Mouse (Mus musculus) neural tube, embryonic 14.5 days (tissue): ENCODE measurements around the gene Junb. TPM values are rescaled to one million over a fixed set of nuclear protein-coding genes. Genes with fewer than 3 reads are reported as not detected.

Source experiments
- ATAC-seq: fragments of 200-750 bp; cut with Nextera tagmentation; 2 replicates; pipeline ENCODE4 v1.8.0; 2017; ENCODE audit warnings: low read depth, mild to moderate bottlenecking, moderate TSS enrichment, moderate library complexity
- H3K27ac ChIP-seq: fragments of 300-500 bp; sonication (generic); 2 replicates; pipeline ENCODE4 v1.5.1; 2014; ENCODE audit warnings: low read depth, mild to moderate bottlenecking, control low read depth, low read length, moderate library complexity, mixed read lengths
- H3K27me3 ChIP-seq: fragments of 300-500 bp; sonication (generic); 2 replicates; pipeline ENCODE4 v1.6.1; 2014; ENCODE audit warnings: low read length; ENCODE audit not compliant: control insufficient read depth, insufficient read depth
- H3K36me3 ChIP-seq: fragments of 300-500 bp; sonication (generic); 2 replicates; pipeline ENCODE4 v1.6.1; 2014; ENCODE audit warnings: low read length, mixed read lengths; ENCODE audit not compliant: control insufficient read depth, insufficient read depth
- H3K4me1 ChIP-seq: fragments of 300-500 bp; sonication (generic); 2 replicates; pipeline ENCODE4 v1.6.1; 2014; ENCODE audit warnings: low read length; ENCODE audit not compliant: control insufficient read depth, insufficient read depth
- H3K4me2 ChIP-seq: fragments of 300-500 bp; sonication (generic); 2 replicates; pipeline ENCODE4 v1.6.1; 2014; ENCODE audit warnings: mild to moderate bottlenecking, low read depth, low read length, control low read depth
- H3K4me3 ChIP-seq: fragments of 300-500 bp; sonication (generic); 2 replicates; pipeline ENCODE4 v1.5.1; 2014; ENCODE audit warnings: low read depth, low read length, control low read depth, mixed read lengths
- H3K9ac ChIP-seq: fragments of 300-500 bp; sonication (generic); replicated peaks from 2 replicates; pipeline ENCODE4 v1.6.1; 2014; ENCODE audit warnings: low read depth, mild to moderate bottlenecking, control low read depth, low read length, mixed read lengths
- H3K9me3 ChIP-seq: fragments of 300-500 bp; sonication (generic); 2 replicates; pipeline ENCODE4 v1.6.1; 2016; ENCODE audit warnings: low read length; ENCODE audit not compliant: control insufficient read depth
- WGBS: fragments of 180-500 bp; shearing (Covaris S2); extraction: QIAGEN DNeasy Blood & Tissue Kit; methylation state at CpG from one replicate; pipeline ENCODE4 v1.1.7; 2014; 5-methylcytosine and 5-hydroxymethylcytosine counted together
- polyA plus RNA-seq: library from polyadenylated mRNA; unstranded; fragments of >200 nt; fragmentation: Nextera tagmentation; extraction: Ambion mirVana; gene quantifications from 2 replicates; pipeline ENCODE4 v1.2.1, GENCODE M21; 2014

The Junb gene
- polyA plus RNA-seq, 1 experiment from 2014 or later, result 5.4 TPM

DNA sequence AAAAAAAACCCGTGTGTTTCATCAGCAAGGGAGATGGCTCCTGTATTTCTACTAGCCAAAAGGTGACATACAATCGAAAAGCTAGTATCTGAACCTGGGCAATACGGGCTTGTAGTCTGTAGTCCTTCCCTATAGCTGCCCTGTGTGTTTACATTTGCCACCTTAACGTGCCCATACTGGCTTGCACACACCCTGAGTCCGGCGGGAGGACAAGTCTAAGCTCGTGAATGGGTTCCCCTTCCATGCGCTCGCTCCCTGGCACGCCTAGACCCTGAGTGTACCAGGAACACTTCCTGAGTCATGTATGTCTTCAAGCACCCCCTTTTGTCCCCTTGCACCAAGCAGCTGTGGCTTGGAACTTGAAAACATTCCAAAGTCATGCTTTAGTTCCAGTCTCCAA, 38.2 kb upstream of the Junb start:
- Histone ChIP-seq H3K36me3 (peaks cover 32% of the 10 kb centered on the region), H3K9ac (no peak overlapping the region), H3K4me2 (no peak overlapping the region), H3K4me3 (no peak overlapping the region), H3K9me3 (no peaks in the 10 kb centered on the region), H3K27ac (no peak overlapping the region), H3K27me3 (peaks cover 4% of the 10 kb centered on the region; the same call in 1 of the 2 replicates), H3K4me1 (no peaks in the 10 kb centered on the region)
- 74% methylated on average over 10 of the region's 10 CpGs for WGBS
- ATAC-seq, result no peak

DNA sequence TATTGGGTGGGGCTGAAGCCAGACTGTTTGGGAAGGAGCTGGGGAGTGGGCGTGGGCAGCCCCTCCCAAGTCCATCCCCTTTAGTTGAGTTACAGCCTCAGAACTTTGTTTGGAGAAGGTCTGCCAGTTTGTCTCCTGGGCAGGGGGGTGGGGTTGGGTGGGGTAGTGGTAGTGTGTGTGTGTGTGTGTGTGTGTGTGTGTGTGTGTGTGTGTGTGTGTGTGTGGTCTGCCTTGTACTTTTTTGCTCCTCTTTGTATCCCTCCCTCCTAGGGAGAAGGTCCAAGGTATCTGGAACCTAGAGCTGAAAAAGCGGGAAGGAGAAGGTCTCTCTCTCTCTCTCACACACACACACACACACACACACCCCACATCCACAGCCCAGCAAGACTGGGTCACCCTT, 35.9 kb upstream of the Junb start, which contains the start of gene Best2:
TSS of gene Best2 (minus strand) at position 101 of the 400 bp plus-strand sequence.
- Histone ChIP-seq H3K27me3 (peaks cover 8% of the 10 kb centered on the region; the same call in 1 of the 2 replicates), H3K4me2 (peak within 1 kb of the TSS; percentile 54), H3K9ac (peak within 1 kb of the TSS; percentile 50), H3K4me1 (no peaks in the 10 kb centered on the region), H3K36me3 (peaks cover 23% of the 10 kb centered on the region), H3K27ac (no peak within 1 kb of the TSS), H3K4me3 (peak within 1 kb of the TSS; percentile 30), H3K9me3 (no peaks in the 10 kb centered on the region)
- WGBS, result 51% methylated on average over 2 of the region's 2 CpGs
- no peak for ATAC-seq

DNA sequence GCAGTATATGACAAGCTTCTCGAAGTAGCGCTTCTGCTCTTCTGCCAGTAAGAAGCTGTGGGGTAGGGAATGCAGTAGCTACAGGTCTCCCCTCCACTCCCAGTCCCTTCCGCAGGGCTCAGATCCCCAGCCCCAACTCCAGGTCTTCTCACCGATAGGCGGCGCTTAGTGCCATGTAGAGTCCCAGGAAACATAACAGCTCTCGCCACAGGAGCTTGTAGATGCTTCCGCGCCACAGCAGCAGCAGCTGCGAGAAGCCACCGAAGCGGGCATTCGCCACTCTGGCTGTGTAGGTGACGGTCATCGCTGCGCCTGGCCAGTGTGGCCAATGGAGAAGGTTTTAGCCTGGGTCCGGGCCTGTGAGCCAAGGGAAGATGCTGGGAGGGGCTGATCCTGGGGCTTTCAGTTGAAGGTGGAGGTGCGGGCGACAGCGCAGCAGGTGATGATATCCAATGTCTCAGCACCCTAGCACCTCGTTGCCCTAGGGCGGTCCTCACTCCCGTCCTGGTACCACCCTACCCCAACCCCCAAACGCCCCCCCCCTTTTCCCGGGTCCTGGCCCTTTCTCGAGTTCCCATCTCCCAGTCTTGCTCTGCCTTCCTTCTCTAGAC, 34.8 kb upstream of the Junb start:
- peak overlapping the region; percentile 30 for H3K4me3 ChIP-seq
- peaks cover 8% of the 10 kb centered on the region; the same call in 1 of the 2 replicates for H3K27me3 ChIP-seq
- peaks cover 12% of the 10 kb centered on the region; the same call in 1 of the 2 replicates for H3K36me3 ChIP-seq
- H3K4me1 ChIP-seq, result no peaks in the 10 kb centered on the region
- WGBS, result 5% methylated on average over 25 of the region's 26 CpGs
- ATAC-seq, result peak; percentile 80
- no peak overlapping the region for H3K27ac ChIP-seq
- peak overlapping the region; percentile 54 for H3K4me2 ChIP-seq
- H3K9ac ChIP-seq, result peak overlapping the region; percentile 50
- H3K9me3 ChIP-seq, result no peaks in the 10 kb centered on the region

DNA sequence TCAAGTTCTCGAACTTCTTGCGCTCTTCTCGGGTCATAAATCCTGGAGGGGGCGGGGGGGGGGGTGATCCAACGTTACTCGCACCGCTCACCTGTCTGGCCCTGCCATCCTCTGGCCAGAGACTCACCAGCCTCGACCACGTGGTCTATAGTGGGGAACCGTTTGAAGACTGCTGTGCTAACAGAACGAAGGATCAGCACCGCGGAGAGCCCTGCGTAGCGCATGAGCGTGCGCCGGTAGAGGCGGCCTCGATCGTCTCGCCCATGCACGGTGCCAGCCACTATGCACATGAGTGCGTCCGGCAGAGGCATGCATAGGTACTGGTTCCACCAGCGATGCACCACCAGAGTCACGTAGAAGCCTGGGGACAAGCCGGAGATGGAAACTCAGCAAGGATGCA, 32.7 kb upstream of the Junb start:
- Histone ChIP-seq H3K9ac (no peak overlapping the region), H3K4me1 (no peaks in the 10 kb centered on the region), H3K9me3 (no peaks in the 10 kb centered on the region), H3K27me3 (peaks cover 8% of the 10 kb centered on the region; the same call in 1 of the 2 replicates), H3K27ac (no peak overlapping the region), H3K4me3 (no peak overlapping the region), H3K36me3 (no peaks in the 10 kb centered on the region), H3K4me2 (no peak overlapping the region)
- WGBS, result 18% methylated on average over 28 of the region's 28 CpGs
- no peak for ATAC-seq

DNA sequence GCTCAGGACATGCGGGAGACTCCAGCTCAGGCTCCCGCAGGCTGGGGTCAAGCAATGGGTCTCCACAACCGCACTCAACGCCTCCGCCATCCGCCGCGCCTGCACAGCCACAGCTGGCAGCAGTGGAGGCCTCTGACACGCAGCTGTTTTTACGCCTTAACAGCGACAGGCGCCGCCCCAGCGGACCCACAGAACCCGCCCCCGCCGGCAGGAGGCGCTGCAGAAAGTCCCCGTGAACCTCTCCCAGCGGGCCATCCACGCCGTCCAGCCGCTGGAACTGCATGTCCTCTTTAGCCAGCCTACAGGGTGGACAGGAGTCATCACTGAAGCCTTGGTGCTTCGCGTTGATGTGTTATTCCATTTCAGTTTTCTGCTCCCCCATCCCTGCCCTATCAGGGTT, 29.2 kb upstream of the Junb start:
- Histone ChIP-seq H3K4me3 (no peak overlapping the region), H3K4me1 (no peaks in the 10 kb centered on the region), H3K27ac (no peak overlapping the region), H3K9ac (no peak overlapping the region), H3K36me3 (0 out of 2 replicates have a peak, but pooled peaks cover 2% of the 10 kb centered on the region), H3K4me2 (no peak overlapping the region), H3K27me3 (peaks cover 4% of the 10 kb centered on the region; the same call in 1 of the 2 replicates), H3K9me3 (no peaks in the 10 kb centered on the region)
- 11% methylated on average over 25 of the region's 25 CpGs for WGBS
- no peak for ATAC-seq

DNA sequence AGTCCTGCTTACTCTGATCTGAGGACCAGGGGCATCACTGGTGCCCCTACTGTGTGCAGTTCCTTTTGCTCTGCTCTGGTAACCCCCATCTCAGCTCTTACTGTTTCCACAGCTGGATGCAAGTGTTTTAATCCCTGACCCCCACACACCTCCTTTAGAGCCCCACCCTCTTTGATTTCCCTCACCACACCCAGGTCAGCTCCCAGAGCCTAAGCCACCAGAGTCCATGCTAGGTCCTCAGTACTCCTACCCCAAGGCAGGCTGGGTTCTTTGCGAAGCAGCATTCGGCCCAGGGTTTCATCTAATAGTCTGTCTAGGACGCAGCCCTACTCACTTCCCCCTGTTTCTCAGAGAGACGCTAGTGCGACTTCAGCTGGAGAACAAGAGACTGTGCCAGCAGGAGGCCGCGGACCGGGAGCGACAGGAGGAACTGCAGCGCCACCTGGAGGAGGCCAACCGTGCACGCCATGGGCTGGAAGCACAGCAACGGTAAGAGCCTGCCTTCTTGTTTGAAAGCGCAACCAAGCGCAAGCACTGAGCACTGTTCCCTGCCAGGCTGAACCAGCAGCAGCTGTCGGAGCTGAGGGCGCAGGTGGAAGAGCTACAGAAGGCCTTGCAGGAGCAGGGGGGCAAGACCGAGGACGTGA, 19.3 kb upstream of the Junb start:
- H3K36me3 ChIP-seq, result 0 out of 2 replicates have a peak, but pooled peaks cover 3% of the 10 kb centered on the region
- H3K4me1 ChIP-seq, result no peaks in the 10 kb centered on the region
- H3K9ac ChIP-seq, result no peak overlapping the region
- peak overlapping the region; percentile 17; the same call in 1 of the 2 replicates for H3K4me2 ChIP-seq
- H3K27ac ChIP-seq, result no peak overlapping the region
- peak; percentile 82 for ATAC-seq
- H3K9me3 ChIP-seq, result no peaks in the 10 kb centered on the region
- H3K27me3 ChIP-seq, result no peaks in the 10 kb centered on the region
- no peak overlapping the region for H3K4me3 ChIP-seq
- WGBS, result 2% methylated on average over 19 of the region's 19 CpGs

DNA sequence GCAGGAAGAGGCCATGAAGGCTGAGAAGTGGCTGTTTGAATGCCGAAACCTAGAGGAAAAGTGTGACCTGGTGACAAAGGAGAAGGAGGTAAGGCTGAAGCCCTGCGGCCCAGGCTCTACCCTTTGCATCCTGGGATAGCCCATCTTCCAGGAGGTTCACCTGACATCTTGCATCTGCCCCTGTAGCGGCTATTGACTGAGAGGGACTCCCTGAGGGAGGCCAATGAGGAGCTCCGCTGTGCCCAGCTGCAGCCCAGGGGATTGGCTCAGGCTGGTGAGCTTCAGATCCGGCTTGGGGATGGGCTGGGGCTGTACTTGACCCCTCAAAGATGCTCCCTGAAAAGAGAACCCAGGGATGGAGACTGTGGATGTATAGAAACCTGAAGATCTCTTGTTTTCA, 18.5 kb upstream of the Junb start:
- no peak for ATAC-seq
- 78% methylated on average over 5 of the region's 5 CpGs for WGBS
- H3K27me3 ChIP-seq, result no peaks in the 10 kb centered on the region
- H3K36me3 ChIP-seq, result no peaks in the 10 kb centered on the region
- H3K9ac ChIP-seq, result no peak overlapping the region
- no peak overlapping the region for H3K4me2 ChIP-seq
- H3K4me3 ChIP-seq, result no peak overlapping the region
- no peaks in the 10 kb centered on the region for H3K9me3 ChIP-seq
- no peaks in the 10 kb centered on the region for H3K4me1 ChIP-seq
- H3K27ac ChIP-seq, result no peak overlapping the region

DNA sequence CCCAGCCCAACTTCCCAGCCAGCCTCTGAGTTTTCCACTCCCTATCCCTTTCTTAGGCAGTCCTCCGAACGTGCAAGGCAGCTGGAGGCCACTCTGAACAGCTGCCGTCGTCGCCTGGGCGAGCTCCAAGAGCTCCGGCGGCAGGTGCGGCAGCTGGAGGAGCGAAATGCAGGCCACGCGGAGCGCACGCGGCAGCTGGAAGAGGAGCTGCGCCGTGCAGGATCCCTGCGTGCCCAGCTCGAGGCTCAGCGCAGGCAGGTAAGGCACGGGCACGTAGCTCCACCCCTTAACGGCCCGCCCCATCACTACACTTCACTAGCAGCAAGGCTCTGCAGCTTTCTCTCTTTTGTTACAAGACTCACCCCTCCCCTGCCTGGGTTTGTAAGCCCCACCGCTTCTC, 17.2 kb upstream of the Junb start:
- Histone ChIP-seq H3K4me3 (no peak overlapping the region), H3K9me3 (no peaks in the 10 kb centered on the region), H3K4me2 (no peak overlapping the region), H3K27me3 (no peaks in the 10 kb centered on the region), H3K4me1 (0 out of 2 replicates have a peak, but pooled peaks cover 3% of the 10 kb centered on the region), H3K27ac (no peak overlapping the region), H3K36me3 (no peaks in the 10 kb centered on the region), H3K9ac (no peak overlapping the region)
- ATAC-seq, result no peak
- WGBS, result 20% methylated on average over 25 of the region's 25 CpGs

DNA sequence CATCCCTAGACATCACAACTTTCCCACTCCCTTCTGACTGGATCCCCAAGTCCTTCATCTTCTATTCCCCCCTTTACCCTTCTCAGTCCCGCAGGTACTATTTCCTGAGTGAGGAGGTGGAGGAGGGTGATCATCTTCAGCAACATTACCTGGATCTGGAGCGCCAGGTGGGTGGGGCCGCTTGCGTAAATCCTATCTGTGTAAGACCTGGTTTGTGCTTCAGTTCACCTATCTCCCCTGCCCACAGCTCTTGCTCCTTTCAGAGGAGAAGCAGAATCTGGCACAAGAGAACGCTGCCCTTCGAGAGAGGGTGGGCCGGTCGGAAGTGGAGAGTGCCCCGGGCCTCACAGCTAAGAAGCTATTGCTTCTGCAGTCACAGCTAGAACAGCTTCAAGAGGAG, 15.9 kb upstream of the Junb start:
- no peaks in the 10 kb centered on the region for H3K27me3 ChIP-seq
- no peak overlapping the region for H3K4me3 ChIP-seq
- no peak for ATAC-seq
- no peak overlapping the region for H3K27ac ChIP-seq
- H3K9ac ChIP-seq, result no peak overlapping the region
- 97% methylated on average over 9 of the region's 9 CpGs for WGBS
- H3K4me1 ChIP-seq, result 0 out of 2 replicates have a peak, but pooled peaks cover 5% of the 10 kb centered on the region
- no peak overlapping the region for H3K4me2 ChIP-seq
- H3K9me3 ChIP-seq, result no peaks in the 10 kb centered on the region
- no peaks in the 10 kb centered on the region for H3K36me3 ChIP-seq
